Mouse (Mus musculus) midbrain, embryonic 10.5 days (tissue): ENCODE measurements at regions not wholly inside any gene's neighbourhood (a gene's known extent, or its start where the extent isn't known, plus 50 kb on each side); places are given as distances from the start of the nearest gene placed in this dataset.

Experiments used
- DNase-seq: peaks from one replicate; pipeline ENCODE4 v3.0.0-alpha.2; 2017; ENCODE audit warnings: low spot score
- H3K27ac ChIP-seq: fragments of 300-500 bp; sonication (generic); replicated peaks from 2 replicates; pipeline ENCODE4 v1.5.1; 2016; ENCODE audit warnings: mild to moderate bottlenecking
- H3K27me3 ChIP-seq: fragments of 300-500 bp; sonication (generic); 2 replicates; pipeline ENCODE4 v1.6.1; 2016; ENCODE audit warnings: low read depth, mild to moderate bottlenecking; ENCODE audit not compliant: poor library complexity, severe bottlenecking
- H3K36me3 ChIP-seq: fragments of 300-500 bp; sonication (generic); 2 replicates; pipeline ENCODE4 v1.6.1; 2016; ENCODE audit warnings: mild to moderate bottlenecking, moderate library complexity
- H3K4me1 ChIP-seq: fragments of 300-500 bp; sonication (generic); 2 replicates; pipeline ENCODE4 v1.6.1; 2016
- H3K4me3 ChIP-seq: fragments of 300-500 bp; sonication (generic); 2 replicates; pipeline ENCODE4 v1.5.1; 2016; ENCODE audit warnings: mild to moderate bottlenecking, moderate library complexity
- H3K9me3 ChIP-seq: fragments of 300-500 bp; sonication (generic); replicated peaks from 2 replicates; pipeline ENCODE4 v1.6.1; 2016; ENCODE audit warnings: mild to moderate bottlenecking
- WGBS: fragments of 180-500 bp; shearing (Covaris S2); methylation state at CpG from one replicate; pipeline ENCODE4 v1.1.7; 2016; 5-methylcytosine and 5-hydroxymethylcytosine counted together

- DNase-seq: peak; percentile 19
- H3K9me3 ChIP-seq: no peaks in the 10 kb centered on the region
- peaks cover 40% of the 10 kb centered on the region for H3K27me3 ChIP-seq
- 11% methylated on average over 4 of the region's 4 CpGs for WGBS
- H3K27ac ChIP-seq: no peak overlapping the region
- H3K4me1 ChIP-seq: peaks cover 13% of the 10 kb centered on the region
- no peaks in the 10 kb centered on the region for H3K36me3 ChIP-seq
- no peak overlapping the region for H3K4me3 ChIP-seq
These were observed 95.2 kb upstream of the Ptch1 start for GRCm38 (mm10) chr13:63668576-63668975.

- H3K9me3 ChIP-seq: no peaks in the 10 kb centered on the region
- 6% methylated on average over 2 of the region's 2 CpGs for WGBS
- DNase-seq: no peak
- H3K27ac ChIP-seq: no peak overlapping the region
- no peaks in the 10 kb centered on the region for H3K36me3 ChIP-seq
- peaks cover 40% of the 10 kb centered on the region for H3K27me3 ChIP-seq
- no peak overlapping the region for H3K4me3 ChIP-seq
- H3K4me1 ChIP-seq: peaks cover 13% of the 10 kb centered on the region
These were observed 95.6 kb upstream of the Ptch1 start for GRCm38 (mm10) chr13:63669031-63669430.

- Histone ChIP-seq H3K9me3 (no peaks in the 10 kb centered on the region), H3K4me1 (peaks cover 13% of the 10 kb centered on the region), H3K36me3 (no peaks in the 10 kb centered on the region), H3K27me3 (peaks cover 27% of the 10 kb centered on the region), H3K4me3 (no peak overlapping the region), H3K27ac (no peak overlapping the region)
- no peak for DNase-seq
- WGBS: 68% methylated on average over 4 of the region's 4 CpGs
These were observed 99.0 kb upstream of the Ptch1 start for GRCm38 (mm10) chr13:63672425-63672824.

GRCm38 (mm10) chr13:63677696-63678095, 104.3 kb upstream of the Ptch1 start:
- Histone ChIP-seq H3K9me3 (no peaks in the 10 kb centered on the region), H3K27ac (0 out of 2 replicates have a peak overlapping the region, but pooled peaks have one; percentile 13), H3K4me1 (no peaks in the 10 kb centered on the region), H3K4me3 (no peak overlapping the region), H3K36me3 (no peaks in the 10 kb centered on the region), H3K27me3 (no peaks in the 10 kb centered on the region)
- WGBS: 79% methylated on average over 2 of the region's 2 CpGs
- no peak for DNase-seq

GRCm38 (mm10) chr13:63678265-63679260, 105.2 kb upstream of the Ptch1 start:
- H3K36me3 ChIP-seq: no peaks in the 10 kb centered on the region
- WGBS: 82% methylated on average over 10 of the region's 10 CpGs
- no peaks in the 10 kb centered on the region for H3K9me3 ChIP-seq
- no peak for DNase-seq
- H3K27ac ChIP-seq: no peak overlapping the region
- no peaks in the 10 kb centered on the region for H3K27me3 ChIP-seq
- H3K4me1 ChIP-seq: no peaks in the 10 kb centered on the region
- H3K4me3 ChIP-seq: no peak overlapping the region

- DNase-seq: no peak
- H3K27ac ChIP-seq: no peak overlapping the region
- H3K4me1 ChIP-seq: no peaks in the 10 kb centered on the region
- no peaks in the 10 kb centered on the region for H3K36me3 ChIP-seq
- 42% methylated on average over 4 of the region's 4 CpGs for WGBS
- H3K9me3 ChIP-seq: no peaks in the 10 kb centered on the region
- H3K27me3 ChIP-seq: no peaks in the 10 kb centered on the region
- H3K4me3 ChIP-seq: no peak overlapping the region
These were observed 108.9 kb upstream of the Ptch1 start for GRCm38 (mm10) chr13:63682341-63682740.

GRCm38 (mm10) chr13:63691974-63692373, 118.6 kb upstream of the Ptch1 start:
- Histone ChIP-seq H3K27ac (no peak overlapping the region), H3K36me3 (no peaks in the 10 kb centered on the region), H3K27me3 (no peaks in the 10 kb centered on the region), H3K4me3 (no peak overlapping the region), H3K9me3 (no peaks in the 10 kb centered on the region), H3K4me1 (no peaks in the 10 kb centered on the region)
- WGBS: 84% methylated on average over 5 of the region's 5 CpGs
- DNase-seq: no peak

- Histone ChIP-seq H3K27ac (no peak overlapping the region), H3K27me3 (no peaks in the 10 kb centered on the region), H3K4me1 (no peaks in the 10 kb centered on the region), H3K4me3 (no peak overlapping the region), H3K36me3 (no peaks in the 10 kb centered on the region), H3K9me3 (no peaks in the 10 kb centered on the region)
- no peak for DNase-seq
- 92% methylated on average over 5 of the region's 5 CpGs for WGBS
These were observed 120.2 kb upstream of the Ptch1 start for GRCm38 (mm10) chr13:63693636-63694035.

- peaks cover 7% of the 10 kb centered on the region for H3K4me1 ChIP-seq
- DNase-seq: no peak
- H3K36me3 ChIP-seq: no peaks in the 10 kb centered on the region
- no peak overlapping the region for H3K27ac ChIP-seq
- H3K9me3 ChIP-seq: no peaks in the 10 kb centered on the region
- H3K4me3 ChIP-seq: no peak overlapping the region
- WGBS: 60% methylated on average over 3 of the region's 3 CpGs
- H3K27me3 ChIP-seq: no peaks in the 10 kb centered on the region
These were observed 118.6 kb upstream of the Ercc6l2 start for GRCm38 (mm10) chr13:63696399-63696798.

- 0 out of 2 replicates have a peak overlapping the region, but pooled peaks have one; percentile 13 for H3K27ac ChIP-seq
- H3K4me3 ChIP-seq: no peak overlapping the region
- no peaks in the 10 kb centered on the region for H3K9me3 ChIP-seq
- H3K36me3 ChIP-seq: no peaks in the 10 kb centered on the region
- no peaks in the 10 kb centered on the region for H3K27me3 ChIP-seq
- no peak for DNase-seq
- H3K4me1 ChIP-seq: peaks cover 14% of the 10 kb centered on the region
- WGBS: 72% methylated on average over 2 of the region's 2 CpGs
These were observed 115.4 kb upstream of the Ercc6l2 start for GRCm38 (mm10) chr13:63699624-63700023.

- Histone ChIP-seq H3K9me3 (no peaks in the 10 kb centered on the region), H3K4me1 (peaks cover 14% of the 10 kb centered on the region), H3K4me3 (no peak overlapping the region), H3K27ac (no peak overlapping the region), H3K36me3 (no peaks in the 10 kb centered on the region), H3K27me3 (no peaks in the 10 kb centered on the region)
- DNase-seq: no peak
- WGBS: 79% methylated on average over 3 of the region's 3 CpGs
These were observed 114.3 kb upstream of the Ercc6l2 start for GRCm38 (mm10) chr13:63700747-63701146.

GRCm38 (mm10) chr13:63701199-63702175, 113.6 kb upstream of the Ercc6l2 start:
- Histone ChIP-seq H3K27ac (peak overlapping the region; percentile 2; the same call in 1 of the 2 replicates), H3K9me3 (no peaks in the 10 kb centered on the region), H3K27me3 (no peaks in the 10 kb centered on the region), H3K4me3 (no peak overlapping the region), H3K4me1 (peaks cover 14% of the 10 kb centered on the region), H3K36me3 (no peaks in the 10 kb centered on the region)
- DNase-seq: peak; percentile 31
- 43% methylated on average over 9 of the region's 9 CpGs for WGBS
